Mouse (Mus musculus) megakaryocyte progenitor cell, adult 5-6 weeks (primary cell): Measurements from ENCODE around the gene Atp9a. TPM values are rescaled to one million over a fixed set of nuclear protein-coding genes. Genes with fewer than 3 reads are reported as not detected.

Experiments used
- ATAC-seq: replicated peaks from 2 replicates; pipeline ENCODE4 v1.8.0; 2016; ENCODE audit warnings: mild to moderate bottlenecking, moderate TSS enrichment, inconsistent platforms; ENCODE audit not compliant: poor library complexity
- total RNA-seq, 2 experiments: library from RNA; stranded (forward) in 1 of 2; stranded (reverse) in 1 of 2; fragments of 157-497, 149-512 nt in 1 of 2; fragments of 200-1000 nt in 1 of 2; gene quantifications; 2 replicates each; pipeline versions ENCODE4 v1.2.3 to v1.2.4; 2015 to 2017

The Atp9a gene
- total RNA-seq, 2 experiments from 2014 or later, result 0.15 to 0.42 TPM

DNA sequence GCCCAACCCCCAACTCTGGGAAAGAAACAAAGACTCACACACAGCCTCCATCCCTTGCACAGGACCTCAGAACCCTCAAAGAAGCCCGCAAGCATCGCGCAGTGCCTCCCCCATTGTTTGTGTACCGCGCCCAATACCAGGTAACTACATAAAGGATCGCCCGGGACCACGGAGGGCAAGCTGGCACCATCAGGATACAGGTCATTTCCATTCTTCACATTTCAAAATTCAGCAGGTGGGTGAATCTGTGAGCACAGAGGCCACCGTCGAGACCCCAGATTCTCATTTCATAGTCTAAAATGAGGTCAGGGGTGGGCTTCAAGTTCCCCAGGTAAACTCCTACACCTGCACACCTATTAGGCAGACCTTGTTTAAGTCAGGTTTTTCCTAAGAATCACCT, 1.7 kb downstream of the Atp9a start:
- no peak for ATAC-seq

DNA sequence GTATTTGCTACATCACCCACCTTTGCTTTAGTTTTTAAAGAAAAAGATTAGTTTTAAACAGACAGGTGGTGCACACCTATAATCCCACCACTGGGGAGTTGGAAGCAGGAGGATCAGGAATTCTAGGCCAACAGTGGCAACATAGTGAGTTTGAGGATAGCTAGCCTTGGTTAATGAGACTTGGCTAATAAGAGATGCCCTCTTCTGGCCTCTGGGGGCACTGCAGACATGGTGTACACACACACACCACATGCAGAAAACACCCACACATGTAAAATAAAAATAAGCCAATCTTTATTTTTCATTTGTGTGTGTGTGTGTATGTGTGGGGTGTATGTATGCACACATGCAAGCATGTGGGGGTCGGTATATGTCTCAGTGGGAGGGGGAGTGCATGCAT, 3.4 kb downstream of the Atp9a start:
- no peak for ATAC-seq

DNA sequence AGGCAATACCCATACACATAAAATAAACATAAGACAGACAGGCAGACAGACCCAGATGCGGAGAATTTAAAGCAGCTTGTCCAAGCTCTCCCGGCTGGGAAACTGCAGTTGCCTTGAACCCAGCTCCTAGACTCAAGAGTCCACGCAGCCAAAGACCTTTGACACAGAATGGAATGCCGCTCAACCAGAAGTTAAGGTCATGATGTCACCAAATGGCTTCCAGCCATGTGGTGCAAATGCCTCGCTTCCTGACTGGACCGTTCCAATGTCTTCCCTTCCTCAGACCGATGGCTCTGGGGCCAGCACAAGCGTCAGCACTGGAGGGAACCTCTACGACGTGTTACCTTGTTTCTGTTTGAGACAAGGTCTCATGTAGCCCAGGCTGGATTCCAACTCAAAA, 4.3 kb downstream of the Atp9a start:
- ATAC-seq, result no peak

DNA sequence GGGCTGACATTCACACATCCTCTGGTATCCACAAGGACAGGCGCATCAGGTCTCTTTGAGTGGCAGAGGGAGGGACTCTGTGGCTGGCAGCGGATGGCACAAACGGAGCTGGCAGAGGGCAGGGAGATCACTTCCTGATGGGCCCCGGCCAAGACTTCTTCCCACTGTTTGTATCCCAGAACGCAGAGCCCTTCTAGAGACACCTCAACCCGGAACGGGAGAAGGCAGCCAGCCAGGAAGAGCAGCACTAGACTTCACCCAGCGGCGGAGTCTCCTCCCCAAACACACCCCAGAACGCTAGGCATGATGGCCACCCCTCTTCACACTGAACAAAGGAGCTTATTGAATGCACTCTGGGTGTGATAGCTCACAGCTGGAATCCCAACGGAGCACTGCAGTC, 8.2 kb downstream of the Atp9a start:
- no peak for ATAC-seq

DNA sequence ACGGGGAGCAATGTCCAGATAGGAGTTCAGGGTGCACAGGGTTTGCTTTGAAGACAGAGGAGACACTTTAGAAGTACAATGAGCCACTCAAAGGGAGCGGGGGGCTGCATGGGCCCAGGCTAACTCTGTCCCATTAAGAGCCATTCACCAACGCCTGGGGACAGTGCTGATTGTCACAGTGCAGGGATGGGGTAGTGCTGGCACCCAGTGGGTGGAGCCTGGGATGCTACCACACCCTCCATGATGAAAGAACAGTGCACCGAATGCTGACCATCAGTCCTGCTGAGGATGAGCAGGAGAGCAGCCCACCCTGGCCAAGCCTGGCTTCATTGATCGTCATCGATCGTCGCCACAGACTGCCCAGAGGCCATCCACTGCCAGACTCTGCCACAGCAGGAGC, 11.0 kb downstream of the Atp9a start:
- ATAC-seq, result no peak

DNA sequence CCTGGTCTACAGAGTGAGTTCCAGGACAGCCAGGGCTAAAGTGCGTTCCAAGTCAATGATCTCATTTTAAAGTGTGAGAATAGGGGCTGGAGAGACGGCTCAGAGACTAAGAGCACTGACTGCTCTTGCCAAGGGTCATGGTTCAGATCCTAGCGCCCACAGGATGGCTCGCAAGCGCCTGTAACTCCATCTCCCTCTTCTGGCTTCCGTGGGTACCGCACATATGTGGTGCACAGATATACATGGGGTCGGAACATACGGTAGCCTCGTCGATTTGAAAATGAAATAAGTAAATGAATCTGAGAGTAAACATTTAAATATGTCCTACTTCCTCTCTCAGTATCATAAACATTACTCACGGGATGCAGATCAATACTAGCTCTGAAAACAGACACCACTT, 12.5 kb downstream of the Atp9a start:
- ATAC-seq, result no peak

DNA sequence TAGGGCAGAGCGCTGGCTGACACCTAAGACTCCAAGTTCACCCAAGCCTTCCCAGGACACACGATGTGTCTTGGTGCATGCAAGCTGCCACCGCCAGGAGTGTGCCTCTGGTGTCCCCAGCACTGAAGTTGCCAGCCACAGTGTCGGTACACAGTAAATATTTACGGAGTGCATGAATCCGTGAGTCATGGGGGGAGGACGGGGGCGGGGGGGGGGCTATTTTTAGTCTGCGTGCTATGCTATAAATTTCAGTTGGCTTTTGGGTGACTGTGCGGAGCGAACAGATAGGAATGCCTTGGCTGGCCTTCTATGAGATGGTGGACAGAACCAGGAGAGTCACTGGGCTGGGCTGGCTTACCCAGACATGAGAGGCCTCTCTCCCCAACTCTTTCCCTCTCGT, 14.2 kb downstream of the Atp9a start:
- no peak for ATAC-seq

DNA sequence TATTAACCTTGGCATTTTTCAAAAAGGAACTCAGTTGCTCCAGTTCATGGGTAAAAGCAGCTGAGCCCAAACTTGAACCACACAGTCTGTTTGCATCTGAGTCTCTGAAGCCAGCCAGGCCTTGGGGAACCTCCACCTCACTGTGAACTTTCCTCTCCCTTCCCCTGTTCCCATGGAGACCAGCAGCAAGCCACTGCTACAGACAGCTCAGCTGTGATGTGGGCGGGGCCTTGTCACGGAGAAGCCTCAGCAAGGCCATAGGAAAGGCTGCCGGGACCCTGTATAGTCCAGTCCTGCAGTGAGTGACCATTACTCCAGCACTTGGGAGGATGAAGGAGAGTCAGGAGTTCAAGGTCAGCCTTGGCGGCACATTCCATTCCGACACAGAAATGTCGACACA, 16.2 kb downstream of the Atp9a start:
- ATAC-seq, result no peak

DNA sequence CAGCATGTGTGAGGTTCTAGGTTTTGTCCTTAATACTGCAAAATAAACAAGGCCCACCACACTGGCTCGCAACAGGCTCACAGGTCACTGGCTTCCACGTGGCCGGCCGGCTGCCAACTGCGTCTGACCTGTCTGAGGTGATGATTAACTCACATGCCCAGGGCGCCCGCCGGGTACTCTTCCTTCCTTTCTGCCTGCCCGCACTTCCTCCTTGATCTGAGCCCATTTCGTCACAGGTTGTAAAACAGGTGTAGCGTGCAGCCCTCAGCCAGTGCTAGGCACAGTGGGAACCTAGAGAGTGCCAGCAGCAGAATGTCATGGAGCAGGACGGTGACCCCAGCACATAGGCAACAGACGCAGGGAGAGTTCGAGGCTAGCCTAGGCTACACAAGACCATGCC, 20.9 kb downstream of the Atp9a start:
- ATAC-seq, result no peak

DNA sequence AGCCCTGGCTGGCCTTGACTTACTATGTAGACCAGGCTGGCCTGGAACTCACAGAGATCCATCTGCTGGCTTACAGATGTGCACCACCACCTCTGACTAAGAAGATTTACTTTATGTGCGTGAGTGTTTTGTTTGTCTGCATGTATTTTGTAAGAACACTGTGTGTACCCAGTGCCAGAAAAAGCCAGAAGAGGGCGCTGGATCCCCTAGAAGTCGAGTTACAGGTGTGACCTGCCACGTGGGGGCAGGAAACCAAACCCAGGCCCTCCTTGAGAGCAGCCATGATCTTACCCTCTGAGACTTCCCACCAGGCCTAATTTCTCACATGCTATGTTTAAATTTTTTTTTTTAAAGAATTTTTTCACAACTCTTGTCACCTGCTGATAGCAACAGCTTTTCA, 22.5 kb downstream of the Atp9a start:
- ATAC-seq, result no peak

DNA sequence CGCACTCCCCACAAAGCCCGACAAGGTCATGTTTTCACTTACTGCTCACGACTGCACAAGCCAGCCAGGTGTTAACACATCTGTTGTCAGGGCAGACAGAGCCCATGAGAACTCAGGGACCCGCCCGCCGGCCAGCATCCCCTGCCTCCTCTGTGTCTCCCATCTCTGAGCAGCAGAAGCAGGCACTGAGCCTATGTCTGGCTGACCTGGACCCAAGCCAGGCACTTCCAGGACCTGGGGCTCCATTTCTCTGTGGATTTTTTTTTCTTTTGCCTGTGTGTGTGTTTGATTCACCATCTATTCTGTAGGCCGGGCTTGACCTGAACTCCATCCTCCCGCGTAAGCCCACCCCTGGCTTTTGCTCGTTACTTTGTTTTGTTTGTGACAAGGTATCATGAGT, 23.5 kb downstream of the Atp9a start:
- ATAC-seq, result no peak

DNA sequence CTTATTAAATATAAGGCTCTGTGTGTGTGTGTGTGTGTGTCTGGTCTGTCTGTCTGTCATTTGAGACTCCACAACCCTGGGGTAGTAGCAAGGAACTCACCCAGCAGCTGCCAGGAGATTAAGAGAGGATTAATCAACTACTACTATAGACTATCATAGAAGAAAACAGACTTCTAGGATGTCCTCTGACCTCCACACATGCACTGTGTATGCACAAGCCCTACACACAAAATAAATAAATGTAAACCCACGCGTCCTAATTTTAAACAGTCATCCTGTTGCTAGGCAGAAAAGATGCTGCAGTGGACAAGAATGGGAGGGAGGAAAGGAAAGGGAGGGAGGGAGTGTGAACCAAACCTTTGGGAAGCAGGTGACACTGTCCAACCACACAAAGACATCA, 23.9 kb downstream of the Atp9a start:
- no peak for ATAC-seq

DNA sequence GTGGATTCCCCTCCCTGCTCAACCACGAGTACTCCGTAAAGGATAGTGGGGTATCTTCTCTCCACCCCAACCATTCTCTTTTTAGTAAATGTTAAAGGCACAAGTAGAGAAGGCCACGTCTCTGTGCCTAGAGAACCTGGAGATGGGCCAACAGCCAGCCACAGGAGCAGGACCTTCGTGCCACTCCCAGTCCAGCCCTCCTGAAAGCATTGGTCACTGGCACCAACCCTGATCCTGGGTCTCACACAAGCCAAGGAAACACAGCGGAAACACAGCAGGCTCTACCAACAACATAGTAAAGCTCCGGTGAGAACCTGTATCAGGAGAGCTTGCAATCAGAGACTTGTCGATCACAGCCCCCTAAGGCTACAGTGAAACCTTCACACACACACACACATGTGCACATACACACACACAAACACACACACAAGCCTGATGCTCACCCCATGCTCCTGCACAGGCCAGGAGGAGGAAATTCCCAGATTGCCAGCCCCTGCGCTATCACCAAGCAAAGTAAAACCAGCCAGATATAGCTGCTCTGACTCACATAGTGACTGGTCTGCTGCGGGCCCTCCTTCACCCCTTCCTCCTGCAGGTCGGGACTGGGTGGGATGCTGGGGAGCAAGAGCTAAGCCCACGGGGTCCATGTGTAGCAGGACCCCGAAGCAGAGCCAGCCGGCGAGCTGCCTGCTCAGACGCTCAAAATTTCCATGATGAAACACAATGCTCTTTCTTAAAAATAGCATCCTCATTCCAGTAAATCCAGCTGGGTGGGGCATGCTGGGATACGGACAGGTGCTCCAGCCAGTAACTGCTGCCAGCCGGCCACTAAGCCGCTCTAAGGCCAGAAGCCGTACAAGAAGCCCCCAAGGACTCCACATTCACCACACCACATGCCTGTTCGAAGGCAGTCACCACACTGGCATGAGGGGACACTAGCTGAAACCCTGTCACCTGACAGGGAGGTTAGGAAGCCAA, 29.7 kb downstream of the Atp9a start:
- ATAC-seq, result no peak

DNA sequence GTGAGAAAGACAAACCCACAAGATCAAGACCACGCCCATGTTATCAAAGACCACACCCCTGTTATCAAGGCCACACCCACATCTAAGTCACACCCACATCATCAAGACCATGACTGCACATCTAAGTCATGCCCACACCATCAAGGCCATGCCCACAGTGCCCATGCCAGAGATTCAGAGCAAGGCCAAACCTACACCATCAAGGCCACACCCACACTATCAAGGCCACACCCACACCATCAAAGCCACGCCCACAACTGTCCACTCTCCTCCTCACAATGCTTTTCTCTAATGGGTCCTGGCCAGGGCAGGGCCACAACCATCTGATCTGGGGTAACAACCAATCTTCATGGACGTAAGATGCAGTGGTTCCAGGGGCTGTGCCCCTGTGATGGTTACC, 31.2 kb downstream of the Atp9a start:
- 0 out of 2 replicates have a peak, but pooled peaks have one; percentile 26 for ATAC-seq

DNA sequence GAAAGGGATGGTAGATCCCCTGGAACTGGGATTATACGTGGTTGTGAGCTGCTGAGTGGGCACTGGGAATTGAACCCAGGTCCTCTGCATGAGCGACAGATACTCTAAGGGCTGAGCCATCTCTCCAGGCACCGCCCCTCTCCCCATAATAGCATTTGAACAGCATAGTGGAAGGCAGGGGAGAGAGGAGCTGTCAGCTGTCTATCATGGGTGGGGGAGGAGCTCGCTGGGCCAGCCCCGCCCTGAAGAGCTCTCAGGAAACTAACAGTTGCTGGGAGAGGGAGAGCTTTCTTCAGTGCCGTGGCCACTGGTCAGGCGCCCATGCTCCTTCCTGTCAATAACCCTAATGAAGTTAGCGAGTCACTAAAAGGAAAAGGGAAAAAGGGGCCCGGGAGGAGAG, 34.4 kb downstream of the Atp9a start:
- ATAC-seq, result no peak

DNA sequence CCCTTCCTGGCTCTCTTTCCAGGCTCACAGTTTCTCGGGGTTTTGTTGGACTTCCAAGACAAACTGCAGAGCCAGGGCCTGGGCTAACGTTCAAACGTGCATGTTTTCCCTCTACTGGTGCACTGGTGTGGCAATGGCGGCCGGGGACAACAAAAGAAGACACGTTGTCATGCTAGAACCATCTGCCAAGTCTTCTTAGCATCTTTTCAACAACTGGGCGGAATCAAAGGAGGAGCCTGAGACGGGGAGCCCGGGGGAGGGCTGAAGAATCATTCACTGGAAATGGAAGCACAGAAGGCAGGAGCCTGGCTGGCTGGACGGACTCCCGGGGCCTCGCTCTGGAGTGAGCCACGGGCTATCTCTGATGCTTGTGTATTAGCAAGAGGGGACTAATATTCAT, 39.9 kb downstream of the Atp9a start:
- no peak for ATAC-seq

DNA sequence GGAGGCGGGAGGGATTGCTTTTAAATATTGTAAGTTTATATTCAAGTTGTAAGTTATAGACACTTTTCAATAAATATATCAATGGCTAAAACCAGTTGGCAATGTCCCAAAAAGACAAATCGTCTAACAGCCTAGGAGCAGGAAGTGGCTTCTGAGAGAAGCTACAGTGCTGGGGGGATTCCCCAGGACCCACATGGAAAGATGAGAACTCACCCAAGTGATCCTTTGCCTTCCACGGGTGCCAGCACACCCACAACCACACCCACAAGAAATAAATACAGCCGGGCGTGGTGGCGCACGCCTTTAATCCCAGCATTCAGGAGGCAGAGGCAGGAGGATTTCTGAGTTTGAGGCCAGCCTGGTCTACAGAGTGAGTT, 47.2 kb downstream of the Atp9a start:
- ATAC-seq, result no peak

DNA sequence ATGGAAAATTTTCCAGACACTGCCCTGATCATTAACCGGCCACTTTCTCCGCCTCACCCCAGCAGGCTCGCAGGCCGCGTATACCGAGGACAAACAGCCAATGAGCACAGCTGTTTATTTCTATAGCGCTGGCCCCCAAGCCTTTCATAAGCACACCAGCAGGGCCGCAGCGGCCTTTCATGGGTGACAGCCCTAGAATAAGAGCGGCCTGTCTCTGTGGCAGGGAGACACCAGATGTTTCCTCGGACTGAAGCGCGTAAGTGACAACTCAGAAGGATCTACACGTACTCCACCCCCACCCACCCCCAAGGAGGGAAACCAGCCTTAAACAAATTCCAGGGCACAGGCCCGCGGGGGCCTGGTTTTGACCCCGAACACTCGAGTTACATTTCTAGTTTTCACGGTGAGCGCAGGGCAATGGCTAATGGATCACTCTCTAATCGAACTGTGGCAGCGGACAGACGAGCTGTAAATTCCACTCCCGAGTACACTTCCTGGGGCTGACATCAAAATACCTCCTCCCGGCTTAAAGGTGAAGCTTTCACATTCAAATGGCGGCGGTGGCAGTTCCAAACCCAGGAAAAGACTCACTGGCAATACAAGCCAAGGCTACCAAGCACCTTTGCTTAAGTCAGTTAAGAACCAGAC, 47.7 kb downstream of the Atp9a start:
- ATAC-seq, result no peak

DNA sequence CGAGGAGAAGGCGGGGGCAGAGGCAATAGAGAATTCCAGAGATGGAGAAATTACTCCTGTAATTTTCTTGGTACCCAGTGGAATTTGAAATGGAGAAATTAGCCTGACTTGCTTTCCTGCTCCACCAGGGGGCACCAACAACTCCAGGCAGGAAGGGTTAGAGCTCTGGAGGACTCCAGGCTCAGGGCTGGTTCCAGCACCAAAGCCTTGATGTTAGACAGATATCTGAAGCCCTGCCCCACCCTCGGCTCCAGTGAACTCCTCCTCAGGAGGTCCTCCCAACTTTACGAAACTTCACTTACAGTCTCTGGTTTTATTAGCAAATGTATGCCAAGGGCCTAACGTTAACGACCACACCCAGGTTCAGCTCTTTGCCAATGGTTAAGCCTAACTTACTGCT, 50.4 kb downstream of the Atp9a start:
- peak; percentile 77 for ATAC-seq

DNA sequence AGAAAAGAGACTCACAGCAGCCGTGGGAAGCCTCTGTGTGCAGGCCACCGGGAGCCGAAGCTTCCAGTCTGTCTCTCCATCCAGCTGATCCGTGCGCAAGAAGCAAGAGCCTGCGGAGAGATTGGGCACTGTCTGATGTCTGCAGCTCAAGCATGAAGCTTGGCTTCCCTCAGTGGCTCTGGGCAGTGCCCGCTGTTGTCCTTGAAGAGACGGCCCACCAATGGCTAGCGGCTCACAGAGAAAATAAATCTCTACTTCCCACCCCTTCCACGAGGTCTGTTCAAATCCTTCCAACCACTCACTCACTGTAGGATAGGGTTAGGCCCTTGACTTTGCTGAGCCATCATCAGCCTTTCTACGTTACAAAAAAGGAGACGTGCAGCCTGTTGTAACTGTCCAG, 54.9 kb downstream of the Atp9a start:
- ATAC-seq, result no peak

DNA sequence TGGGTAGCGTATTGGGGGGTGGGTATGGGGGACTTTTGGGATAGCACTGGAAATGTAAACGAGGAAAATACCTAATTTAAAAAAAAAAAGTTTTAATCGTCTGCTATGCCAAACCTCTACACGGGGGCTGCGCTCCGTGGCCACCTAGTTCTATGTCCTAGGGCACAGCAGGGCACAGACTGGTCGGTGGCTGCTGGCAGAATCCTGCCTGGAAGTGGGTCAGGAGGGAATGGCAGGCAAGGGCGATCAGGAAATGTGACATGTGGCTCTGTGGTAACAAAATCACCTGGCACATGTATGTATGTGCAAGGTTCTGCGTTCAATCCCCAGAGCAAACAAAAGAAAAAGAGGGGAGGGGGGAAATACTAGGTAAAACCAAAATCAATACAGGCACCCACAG, 56.3 kb downstream of the Atp9a start:
- no peak for ATAC-seq

DNA sequence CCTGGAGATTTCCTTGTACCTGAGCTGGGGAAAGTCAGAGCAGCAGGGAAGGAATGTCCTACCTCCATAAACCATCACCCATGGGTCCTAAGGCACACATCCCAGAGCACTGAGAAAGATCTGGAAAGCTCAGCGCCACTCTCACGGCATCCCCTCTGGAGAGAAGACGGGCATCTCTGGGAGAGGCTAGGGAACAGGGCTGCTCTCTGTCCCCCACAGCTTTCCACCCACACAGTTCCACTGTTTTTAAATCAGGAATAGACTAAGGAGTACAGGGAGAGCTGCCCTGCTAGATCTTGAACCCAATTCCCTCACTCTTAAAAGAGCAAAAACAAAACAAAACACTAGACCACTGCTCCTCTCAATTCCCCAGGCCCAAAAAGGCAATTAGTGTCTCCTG, 57.5 kb downstream of the Atp9a start:
- ATAC-seq, result no peak
